Mouse (Mus musculus) T-cell, adult 2 months (primary cell): ENCODE data around the gene Suds3.

ENCODE experiments used
- DNase-seq: peaks from one replicate; pipeline ENCODE4 v3.0.0; 2022; ENCODE audit warnings: low spot score

The Suds3 gene

GRCm38 (mm10) chr5:117115836-117116366 is at the start of gene Suds3:
Gene Suds3 (minus strand): TSS chr5:117116113.
- peak; percentile 93 for DNase-seq

GRCm38 (mm10) chr5:117164923-117165322 is 49.0 kb upstream of the Suds3 start:
- DNase-seq: no peak

GRCm38 (mm10) chr5:117164516-117164915 is 48.6 kb upstream of the Suds3 start:
- no peak for DNase-seq

GRCm38 (mm10) chr5:117163790-117164189 is 47.9 kb upstream of the Suds3 start:
- DNase-seq: no peak

GRCm38 (mm10) chr5:117160499-117160898 is 44.6 kb upstream of the Suds3 start:
- DNase-seq: no peak

GRCm38 (mm10) chr5:117159805-117160291 is 43.9 kb upstream of the Suds3 start:
- DNase-seq: no peak

- no peak for DNase-seq
Measured at GRCm38 (mm10) chr5:117159326-117159725, 43.4 kb upstream of the Suds3 start.

- DNase-seq: no peak
Measured at GRCm38 (mm10) chr5:117158335-117159018, 42.6 kb upstream of the Suds3 start.

- no peak for DNase-seq
Measured at GRCm38 (mm10) chr5:117153527-117154091, 37.7 kb upstream of the Suds3 start.

GRCm38 (mm10) chr5:117152944-117153343 is 37.0 kb upstream of the Suds3 start:
- DNase-seq: no peak

- DNase-seq: no peak
Measured at GRCm38 (mm10) chr5:117150068-117150467, 34.2 kb upstream of the Suds3 start.

- no peak for DNase-seq
Measured at GRCm38 (mm10) chr5:117149054-117149942, 33.4 kb upstream of the Suds3 start.

GRCm38 (mm10) chr5:117147187-117148095 is 31.5 kb upstream of the Suds3 start:
- no peak for DNase-seq

GRCm38 (mm10) chr5:117146165-117146564 is 30.3 kb upstream of the Suds3 start:
- DNase-seq: no peak

- peak; percentile 58 for DNase-seq
Measured at GRCm38 (mm10) chr5:117143721-117144135, 27.8 kb upstream of the Suds3 start.

- no peak for DNase-seq
Measured at GRCm38 (mm10) chr5:117140374-117140773, 24.5 kb upstream of the Suds3 start.

- DNase-seq: no peak
Measured at GRCm38 (mm10) chr5:117139822-117140221, 23.9 kb upstream of the Suds3 start.

- DNase-seq: peak; percentile 62
Measured at GRCm38 (mm10) chr5:117138295-117138988, 22.5 kb upstream of the Suds3 start.

- DNase-seq: no peak
Measured at GRCm38 (mm10) chr5:117137594-117137993, 21.7 kb upstream of the Suds3 start.

GRCm38 (mm10) chr5:117137011-117137410 is 21.1 kb upstream of the Suds3 start:
- no peak for DNase-seq

- no peak for DNase-seq
Measured at GRCm38 (mm10) chr5:117136570-117136969, 20.7 kb upstream of the Suds3 start.
